Mouse (Mus musculus) heart, adult 18-20 months (tissue): ENCODE results near the gene Lrrc19. TPM values are rescaled to one million over a fixed set of nuclear protein-coding genes. Genes with fewer than 3 reads are reported as not detected.
A peak's percentile ranks its signal among the peaks of the same experiment; 100 is the strongest.
"Not testable (repeated sequence)": the region's sequence is repeated elsewhere in the genome, so short reads cannot be mapped to it uniquely, and the experiment has no call there.

Experiments
- DNase-seq, 2 experiments: peaks; one replicate each; pipeline ENCODE4 v3.0.0; 2021 to 2022; ENCODE audit warnings: mixed read lengths in 1 of 2
- long read RNA-seq, 2 experiments: library from polyadenylated mRNA; stranded (forward); transcript quantifications; one replicate each; pipeline ENCODE4 v2.0.0; 2021
- total RNA-seq, 2 experiments: library from RNA; stranded (reverse); gene quantifications; 2 replicates each; pipeline ENCODE4 v1.2.3; 2021

Gene Lrrc19
- not detected for total RNA-seq
- long read RNA-seq, experiment 1: 0 reads
- long read RNA-seq, experiment 2: 0 reads

DNA sequence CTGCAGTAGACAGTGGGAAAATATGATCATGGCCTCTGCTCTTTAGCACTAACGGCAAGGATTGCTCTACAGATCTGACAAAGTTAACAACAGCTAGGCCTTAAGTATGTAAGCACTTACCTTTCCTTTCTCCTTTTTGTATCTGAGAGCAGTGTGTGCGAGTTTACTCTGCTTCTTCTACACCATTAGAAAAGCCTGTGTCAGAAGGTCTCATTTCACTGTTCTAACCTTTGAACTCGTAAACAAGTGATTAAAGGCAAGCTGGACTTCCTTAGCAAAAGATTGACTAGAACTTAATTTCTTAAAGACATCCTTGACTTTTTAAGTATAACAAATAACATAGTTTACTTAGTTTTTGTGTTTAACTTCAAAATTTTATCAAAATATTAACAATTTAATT, at the start of gene Lrrc19:
TSS of gene Lrrc19 (minus strand) at position 225 of the 400 bp plus-strand sequence.
- DNase-seq: no peak

DNA sequence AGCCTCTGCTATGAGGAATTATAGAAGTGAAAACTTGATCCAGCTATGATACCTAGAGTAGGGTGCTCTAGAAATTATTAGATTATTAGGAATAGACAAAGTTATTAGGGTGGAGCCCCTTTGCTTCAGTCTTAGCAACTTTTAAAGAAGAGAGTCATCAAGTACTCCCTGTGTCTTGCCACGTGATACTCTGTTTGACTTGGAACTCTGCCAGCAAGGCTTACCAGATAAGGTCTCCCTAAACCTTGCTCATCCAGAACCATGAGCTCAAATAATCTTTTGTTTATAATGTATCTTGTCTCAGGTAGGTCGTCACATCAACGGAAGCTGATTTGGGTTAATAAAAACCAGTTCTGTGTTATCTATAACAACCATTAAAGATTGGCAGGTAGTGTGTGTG, 46.4 kb upstream of the Lrrc19 start:
- no peak for DNase-seq

DNA sequence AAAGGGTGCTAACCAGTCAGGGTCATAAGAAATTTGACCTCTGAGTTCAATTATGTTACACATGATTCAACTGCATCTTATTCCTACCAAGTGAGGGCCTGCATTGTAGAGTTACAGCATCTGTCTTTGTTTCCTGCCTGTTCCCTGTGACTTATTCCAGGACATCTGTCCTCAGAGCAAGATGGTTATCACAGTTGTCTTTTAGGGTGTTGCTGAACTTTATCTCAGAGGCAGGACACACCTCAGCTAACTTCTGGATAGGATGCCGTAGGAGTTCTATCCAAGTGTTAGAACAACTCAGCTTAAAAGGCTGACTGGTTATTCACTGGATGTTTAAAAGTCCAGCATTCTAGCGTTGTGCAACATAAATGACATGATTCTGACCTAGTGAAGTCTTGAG, 42.2 kb upstream of the Lrrc19 start:
- peak in 1 of 2 experiments; percentile 9 for DNase-seq

DNA sequence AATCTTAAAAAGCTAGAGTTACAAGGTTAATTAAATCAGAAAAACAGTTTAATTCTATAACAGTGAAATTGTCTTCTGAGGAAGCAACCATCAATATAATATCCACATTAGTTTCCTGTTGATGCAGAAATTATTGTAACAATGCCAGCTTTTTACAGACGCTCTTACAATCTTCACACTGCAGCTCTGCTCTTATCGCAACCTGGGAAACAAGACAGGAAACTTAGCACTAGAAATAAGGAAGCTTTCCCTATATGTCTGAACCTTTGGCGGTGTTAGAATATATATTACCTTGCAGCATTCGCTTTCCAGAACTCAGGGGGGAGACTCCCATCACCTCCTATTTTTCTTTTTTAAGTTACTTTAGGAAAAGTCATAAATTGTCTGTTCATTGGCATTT, 41.1 kb upstream of the Lrrc19 start:
- no peak for DNase-seq

DNA sequence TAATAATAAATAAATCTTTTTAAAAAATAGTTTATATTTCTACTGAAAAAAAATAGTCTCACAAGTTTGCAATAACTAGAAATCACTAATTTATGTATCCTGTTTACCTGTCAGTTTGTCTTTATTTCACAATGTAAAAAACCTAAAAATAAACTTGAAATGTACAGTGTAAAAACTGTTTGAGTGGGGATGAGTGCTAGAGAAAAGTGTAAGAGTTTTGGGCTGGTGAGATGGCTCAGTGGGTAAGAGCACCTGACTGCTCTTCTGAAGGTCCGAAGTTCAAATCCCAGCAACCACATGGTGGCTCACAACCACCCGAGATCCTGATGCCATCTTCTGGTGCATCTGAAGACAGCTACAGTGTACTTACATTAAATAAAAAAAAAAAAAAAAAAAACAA, 39.9 kb upstream of the Lrrc19 start:
- DNase-seq: not testable (repeated sequence)

DNA sequence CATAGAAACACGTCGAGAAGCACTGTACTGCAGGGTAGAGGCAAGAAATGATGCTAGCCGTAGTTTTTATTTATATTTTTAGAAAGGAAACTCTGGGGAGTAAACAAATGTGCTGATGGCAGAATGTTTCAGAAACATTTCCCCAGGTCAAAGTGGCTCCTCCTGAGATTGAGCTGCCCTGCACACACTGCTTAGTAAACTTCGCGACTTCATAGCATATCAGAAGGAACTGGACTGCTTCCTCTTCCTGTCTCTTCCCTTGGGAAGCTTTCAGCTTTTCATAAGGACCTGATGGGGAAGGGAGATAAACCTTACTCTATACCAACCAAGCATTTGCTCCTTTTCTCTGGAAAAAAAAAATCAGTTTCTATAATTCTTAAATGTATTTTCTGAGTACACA, 33.4 kb upstream of the Lrrc19 start:
- DNase-seq: peak; percentile 10 to 61

DNA sequence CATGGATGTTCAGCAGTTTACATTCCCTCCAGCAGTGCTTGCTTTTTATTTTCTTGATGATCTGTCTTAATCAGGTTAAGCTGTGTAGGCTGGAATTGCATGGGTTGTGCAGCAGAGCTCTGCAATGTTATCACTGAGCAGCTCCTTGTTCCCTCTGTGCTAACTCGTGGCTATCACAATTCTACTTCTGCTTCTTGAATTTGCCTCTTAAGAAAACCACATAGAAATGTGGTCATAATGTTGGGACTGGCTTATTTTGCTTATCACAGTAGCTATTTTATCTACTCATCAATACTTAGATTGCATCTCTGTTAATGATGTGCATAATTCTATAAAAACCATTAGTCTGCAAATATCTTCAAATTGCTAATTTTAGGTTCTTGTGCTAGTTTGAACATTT, 32.1 kb upstream of the Lrrc19 start:
- DNase-seq: no peak

DNA sequence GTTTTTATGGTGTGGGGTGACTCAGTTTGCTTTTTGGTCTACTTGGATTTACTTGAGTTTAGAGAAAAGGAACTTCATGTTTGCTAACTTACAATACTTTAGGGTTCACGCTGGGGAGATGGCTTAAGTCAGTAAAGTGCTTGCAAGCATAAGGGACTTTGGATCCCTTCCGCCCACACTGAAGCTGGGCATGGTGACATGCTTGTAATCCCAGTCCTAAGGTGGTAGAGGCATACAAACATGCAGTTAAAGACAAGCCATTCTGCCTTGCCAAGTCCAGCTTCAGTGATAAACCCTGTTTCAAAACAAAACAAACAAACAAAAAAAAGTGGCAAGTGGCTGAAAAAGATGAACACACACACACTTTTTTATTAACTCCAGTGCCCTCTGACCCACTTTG, 31.2 kb upstream of the Lrrc19 start:
- no peak for DNase-seq

DNA sequence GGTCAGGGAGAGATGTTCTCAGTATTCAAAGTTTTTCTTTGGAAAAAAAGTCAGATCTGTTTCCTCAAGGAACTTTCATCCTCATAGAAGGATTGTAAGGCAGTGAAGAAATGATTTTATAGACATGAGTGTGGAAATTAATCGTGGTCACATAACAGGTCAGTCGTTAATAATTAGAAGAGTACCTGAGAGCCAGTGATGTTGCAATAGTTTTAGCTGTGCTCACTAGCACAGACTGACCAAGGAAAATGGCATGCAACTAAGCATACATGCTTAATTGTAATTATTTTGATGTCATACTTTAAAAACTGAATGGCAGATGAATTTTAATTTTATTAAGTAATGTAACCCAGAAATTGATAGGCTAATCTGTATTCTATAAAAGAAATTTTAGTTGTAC, 30.7 kb upstream of the Lrrc19 start:
- DNase-seq: no peak

DNA sequence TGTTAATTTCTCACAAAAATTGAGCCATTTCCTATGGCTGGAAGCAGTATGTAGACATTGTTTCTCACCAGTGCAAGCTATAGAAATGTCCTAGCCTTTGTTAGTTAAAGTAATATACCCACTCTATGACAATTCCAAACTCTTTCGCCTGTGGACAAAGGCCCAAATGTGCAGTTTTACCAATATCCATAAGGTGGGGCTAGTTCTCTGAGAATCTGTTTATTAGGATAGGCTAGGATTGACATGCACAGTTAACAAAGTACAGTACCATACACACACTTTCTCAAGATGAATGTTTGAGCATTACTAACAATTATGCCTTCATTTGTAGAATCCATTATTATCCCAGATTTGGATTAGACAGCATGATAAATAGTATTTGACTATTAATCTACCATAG, 19.8 kb upstream of the Lrrc19 start:
- peak; percentile 41 to 72 for DNase-seq

DNA sequence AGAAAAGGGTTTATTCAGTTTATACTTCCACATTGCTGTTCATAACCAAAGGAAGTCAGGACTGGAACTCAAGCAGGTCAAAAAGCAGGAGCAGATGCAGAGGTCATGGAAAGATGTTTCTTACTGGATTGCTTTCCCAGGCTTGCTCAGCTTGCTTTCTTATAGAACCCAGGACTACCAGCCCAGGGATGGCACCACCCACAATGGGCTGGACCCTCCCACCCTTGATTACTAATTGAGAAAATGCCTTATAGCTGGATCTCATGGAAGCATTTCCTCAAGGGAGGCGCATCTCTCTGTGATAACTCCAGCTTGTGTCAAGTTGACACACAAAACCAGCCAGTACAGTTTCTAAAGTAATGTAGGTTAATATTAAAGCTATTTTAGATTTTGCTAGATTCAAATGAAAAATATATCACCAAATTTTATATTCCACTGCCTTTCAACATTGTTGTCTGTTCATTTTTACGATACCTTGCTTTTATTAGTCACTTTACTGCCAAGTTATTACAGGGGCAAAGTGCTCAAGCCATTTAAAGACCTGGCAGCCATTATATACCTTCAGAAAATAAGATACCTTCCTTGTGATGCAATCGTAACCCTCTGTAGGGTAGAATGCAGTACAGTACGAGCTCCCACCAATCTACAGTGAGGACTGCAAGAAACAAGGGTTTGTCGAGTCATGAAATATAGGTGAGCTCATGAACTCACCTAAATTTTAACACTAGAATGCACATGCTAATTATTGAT, 657 bp upstream of the Lrrc19 start:
- DNase-seq: not testable (repeated sequence)

DNA sequence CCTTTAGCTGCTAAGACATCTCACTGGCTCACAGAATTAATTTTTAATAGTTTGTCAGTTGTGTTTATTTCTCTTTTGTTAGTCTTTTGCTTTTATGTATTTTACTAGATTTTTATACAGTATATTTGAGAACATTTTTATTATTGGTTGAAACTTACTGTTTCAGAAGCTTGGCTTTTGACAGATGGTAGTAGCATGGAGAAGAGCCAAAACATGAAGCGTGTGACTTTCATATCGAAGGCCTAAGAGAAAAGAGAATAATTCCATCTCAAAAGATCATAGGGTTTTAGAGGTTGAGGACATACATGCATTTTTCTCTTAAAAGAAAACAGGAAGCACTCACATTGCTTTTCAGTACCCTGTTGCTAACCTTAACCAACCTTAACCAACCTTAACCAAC, 6.8 kb downstream of the Lrrc19 start:
- no peak for DNase-seq

DNA sequence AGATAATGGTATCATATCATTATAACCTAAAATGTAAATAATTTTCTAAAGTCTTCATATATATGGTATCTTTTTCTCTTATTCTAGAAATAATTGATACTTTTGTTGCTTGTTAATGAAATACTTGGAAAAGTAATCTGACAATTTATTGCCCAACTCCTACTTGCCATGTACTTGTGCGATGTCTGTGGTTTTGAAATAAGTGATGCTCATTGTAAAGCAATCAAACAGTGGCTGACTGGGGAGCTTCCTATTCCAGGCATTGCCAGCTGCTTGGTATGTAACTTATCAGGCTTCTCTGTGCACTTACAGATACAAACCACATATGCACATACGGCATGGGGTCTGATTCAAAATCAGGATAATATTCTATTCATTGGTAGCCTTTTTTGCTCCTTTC, 29.9 kb downstream of the Lrrc19 start:
- DNase-seq: no peak

DNA sequence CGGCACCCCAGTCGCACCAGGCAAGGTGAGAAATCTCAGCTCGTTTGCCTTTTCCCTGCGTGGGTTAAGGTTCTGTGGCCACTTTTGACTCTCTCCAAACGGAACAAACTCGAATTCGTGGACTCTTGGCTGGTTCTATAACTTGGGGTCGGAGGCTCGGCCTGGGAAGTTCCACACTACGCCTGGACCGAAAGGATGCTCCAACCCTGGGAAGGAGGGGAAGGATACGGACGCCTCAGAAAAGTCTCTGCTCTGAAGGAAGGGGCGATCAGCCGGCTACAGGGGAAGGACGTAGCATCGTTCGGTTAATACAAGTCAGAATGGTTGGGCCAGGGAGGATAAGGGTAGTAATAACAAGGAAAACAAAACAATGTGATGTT, 35.3 kb downstream of the Lrrc19 start:
- no peak for DNase-seq

DNA sequence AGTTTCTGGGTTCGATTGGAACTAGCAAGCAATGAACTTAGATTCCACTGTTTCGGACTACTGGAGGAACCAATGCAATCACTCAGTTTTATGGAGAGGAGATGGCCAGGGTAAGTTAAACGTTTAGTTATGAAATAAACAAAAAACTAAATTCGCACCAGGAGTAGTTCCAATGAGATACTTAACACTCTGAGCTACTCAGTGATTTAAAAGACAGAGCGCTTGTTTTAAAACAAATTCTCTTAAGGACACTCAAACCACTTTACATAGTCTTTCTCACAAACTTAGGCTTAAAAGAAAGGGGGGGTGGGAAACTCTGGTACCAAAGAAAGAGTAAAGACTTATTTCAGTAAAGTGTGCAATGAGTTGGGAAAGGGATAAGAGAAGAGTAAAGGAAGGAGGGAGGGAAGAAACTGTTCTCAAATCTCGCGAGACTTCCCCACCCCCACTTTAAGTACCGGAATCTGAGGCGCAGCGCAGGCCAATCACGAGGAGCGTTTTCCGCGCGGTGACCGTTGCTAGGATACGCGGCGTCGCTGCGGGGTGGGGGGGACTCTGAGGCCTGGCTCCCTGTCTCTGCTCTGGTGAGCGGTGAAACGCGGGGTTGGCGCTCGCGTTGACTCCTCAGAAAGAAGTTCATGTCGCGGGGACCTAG, 35.8 kb downstream of the Lrrc19 start, which contains the start of gene Ift74:
TSS of gene Ift74 (plus strand) at position 520 of the 655 bp plus-strand sequence.
- peak; percentile 95 to 96 for DNase-seq

DNA sequence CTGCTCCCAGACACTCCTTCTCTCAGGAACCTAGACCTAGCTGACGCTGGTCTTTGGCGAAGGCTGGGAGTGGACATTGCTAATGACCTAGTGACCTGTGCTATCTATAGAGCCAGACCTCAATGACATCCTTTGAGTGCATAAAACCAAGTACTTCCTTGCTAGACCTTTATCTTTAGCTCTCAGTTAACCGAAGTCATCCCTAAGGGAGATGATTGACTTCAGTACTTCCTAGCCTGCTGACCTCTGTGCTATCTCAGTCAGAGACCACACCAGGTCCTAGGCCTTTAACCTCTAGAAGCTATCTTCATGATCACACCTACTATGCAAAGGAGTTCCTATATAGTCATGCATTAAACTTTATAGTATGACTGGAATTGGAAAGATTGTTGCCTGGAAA, 39.6 kb downstream of the Lrrc19 start:
- DNase-seq: no peak

DNA sequence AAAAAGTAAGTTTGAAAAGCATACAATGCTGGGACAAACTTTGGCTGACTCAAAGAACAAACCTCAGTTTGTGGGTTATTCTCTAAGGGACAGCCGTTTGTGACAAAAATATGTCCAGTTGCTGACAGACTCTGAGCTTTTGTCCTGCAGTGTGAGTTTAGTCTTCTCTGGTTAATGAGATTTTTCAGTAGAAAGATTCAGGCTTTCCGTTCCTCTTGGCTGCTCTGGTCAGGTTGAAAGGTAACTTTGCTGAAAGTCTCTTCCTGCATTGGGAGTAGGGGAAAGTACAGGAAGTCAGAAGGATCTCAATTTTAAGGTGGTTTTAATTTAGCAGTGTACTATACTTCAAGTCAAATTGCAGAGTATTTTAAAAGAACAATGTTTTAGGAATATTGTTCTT, 44.4 kb downstream of the Lrrc19 start:
- DNase-seq: no peak

DNA sequence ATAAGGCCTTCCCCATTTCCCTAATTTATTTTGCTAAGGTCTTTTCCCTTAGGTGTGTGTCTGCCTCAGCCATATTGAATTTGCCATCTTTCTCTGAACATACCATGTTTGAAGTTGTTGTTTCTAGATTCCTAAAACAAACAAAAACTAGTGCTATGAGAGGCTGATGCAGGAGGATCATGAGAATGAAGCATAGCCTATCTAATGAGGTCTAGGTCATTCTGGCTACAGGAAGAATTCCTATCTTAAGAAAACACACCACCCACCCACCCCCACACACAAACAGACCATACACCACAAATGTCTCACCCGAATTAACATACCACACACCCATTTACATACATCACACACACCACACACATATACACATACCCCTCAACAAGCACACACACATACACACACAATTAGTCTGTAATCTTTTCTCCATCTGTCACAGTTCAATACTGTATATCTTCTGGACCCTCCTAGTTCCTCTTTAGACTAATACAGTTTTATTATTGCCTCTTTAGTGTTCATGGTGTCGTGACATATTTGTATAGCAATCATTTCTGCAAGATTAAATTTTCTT, 45.4 kb downstream of the Lrrc19 start:
- DNase-seq: no peak

DNA sequence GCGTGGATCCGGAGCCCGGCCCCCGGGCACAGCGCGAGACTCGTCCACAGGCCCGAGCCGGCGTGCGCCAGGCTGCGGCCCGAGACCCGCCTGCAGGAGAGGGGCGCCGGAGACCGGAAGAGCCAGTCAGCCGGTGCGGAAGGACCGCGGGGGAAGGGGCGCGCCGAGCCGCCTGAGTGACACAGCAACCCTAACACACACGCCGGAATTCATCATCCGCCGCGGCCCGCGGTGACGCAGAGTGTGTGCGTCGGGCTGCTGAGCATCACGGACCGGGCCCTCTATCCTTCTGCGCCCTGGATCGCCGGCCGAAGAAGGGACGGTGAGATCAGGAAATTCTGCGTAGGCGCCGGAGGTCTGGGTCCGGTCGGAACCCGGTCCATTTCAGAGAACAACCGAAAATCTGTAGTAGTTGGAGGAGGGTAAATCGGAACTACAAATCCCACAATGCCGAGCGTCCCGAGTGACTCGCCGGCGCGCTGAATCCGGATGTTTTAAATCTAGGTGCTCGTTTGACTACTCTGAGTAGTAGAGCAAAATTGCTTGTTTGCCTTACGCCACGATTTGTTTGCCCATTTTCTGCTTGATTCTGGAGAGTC, 46.8 kb downstream of the Lrrc19 start, which contains the start of gene Plaa:
TSS of gene Plaa (minus strand) at position 214 of the 599 bp plus-strand sequence.
- DNase-seq: peak; percentile 92 to 94

DNA sequence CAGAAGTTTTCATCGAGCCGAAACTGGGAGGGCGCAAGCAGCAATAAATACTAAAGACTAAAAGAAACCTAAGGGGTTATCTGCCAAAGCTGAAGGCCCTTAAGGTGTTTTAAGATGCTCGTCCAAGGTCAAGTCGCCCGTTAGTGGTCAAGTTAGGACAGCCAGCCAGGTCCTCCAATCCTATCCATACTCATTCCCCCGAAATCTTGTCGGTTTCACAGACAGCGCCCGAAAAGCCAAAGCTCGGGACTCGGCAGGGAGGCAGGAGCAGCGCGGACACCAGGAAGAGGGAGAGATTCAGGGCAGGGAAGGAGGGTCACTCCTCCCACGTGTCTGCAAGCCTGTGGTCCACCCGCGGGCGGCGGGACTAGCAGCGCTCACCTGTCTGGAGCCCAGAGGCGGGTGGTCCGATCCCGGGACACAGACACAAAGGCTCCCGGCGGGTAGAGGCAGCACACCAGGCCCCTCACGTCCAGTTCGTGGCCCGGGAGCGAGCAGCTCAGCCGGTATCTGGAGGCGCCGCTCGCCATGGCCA, 47.4 kb downstream of the Lrrc19 start:
- no peak for DNase-seq

DNA sequence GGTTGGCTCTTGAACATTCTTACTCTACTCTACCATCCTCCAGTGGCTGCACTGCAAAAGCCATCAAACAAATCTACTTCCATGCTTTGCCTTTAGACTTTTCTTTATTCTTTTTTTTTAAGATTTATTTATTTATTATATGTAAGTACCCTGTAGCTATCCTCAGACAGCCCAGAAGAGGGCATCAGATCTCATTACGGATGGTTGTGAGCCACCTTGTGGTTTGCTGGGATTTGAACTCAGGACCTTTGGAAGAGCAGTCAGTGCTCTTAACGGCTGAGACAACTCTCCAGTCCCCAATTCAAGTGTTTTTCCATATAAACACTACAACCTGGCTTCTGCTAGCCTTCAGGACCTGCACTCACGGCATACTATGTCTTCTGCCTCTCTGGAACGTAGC, 48.5 kb downstream of the Lrrc19 start:
- no peak for DNase-seq

DNA sequence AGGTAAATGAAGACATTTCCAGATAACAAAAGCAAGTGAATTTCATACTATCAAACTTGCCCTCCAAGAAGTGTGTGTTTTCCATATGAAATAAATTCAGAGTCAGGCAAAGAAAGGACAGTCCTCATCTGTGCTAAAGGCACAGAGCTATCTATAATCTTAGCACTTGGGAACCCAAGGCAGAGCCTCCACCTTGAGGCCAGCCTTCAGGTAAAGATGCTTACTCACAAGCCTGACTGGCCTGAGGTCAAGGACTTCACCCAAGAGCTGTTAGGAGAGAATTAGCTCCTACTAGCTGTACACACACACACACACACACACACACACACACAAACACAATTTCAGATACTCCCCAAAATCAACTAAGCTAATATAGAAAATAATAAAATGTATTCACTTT, 57.2 kb downstream of the Lrrc19 start:
- DNase-seq: no peak
